Mouse (Mus musculus): ENCODE measurements around the gene Egfem1.

Egfem1 gene

GRCm38 (mm10) chr3:29081952-29082295 is at the start of gene Egfem1:
Gene Egfem1, plus strand, starts transcription at chr3:29082023.
- no peak for DNase-seq (ENCODE audit: low read depth, low spot score)

DNA sequence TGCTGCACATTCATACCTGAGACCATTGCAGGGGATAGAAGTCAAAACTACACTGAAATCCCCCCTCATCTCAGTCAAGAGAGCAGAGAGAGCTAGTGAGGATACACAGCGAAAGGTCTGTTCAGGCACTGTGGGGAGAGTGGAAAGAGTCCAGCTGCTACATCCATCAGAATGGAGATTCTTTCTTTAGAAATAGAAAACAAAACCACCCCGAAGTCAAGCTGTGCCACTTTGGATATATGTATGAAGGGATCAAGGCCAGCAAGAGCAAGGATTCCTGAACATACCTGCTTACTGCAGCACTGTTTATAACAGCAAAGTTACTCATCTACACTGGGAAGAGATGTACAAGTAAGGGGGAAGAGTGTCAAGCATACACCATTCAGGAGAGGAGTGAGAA is 48.7 kb upstream of the Egfem1 start:
- no peak for DNase-seq (ENCODE audit: low read depth, low spot score)

- no peak for DNase-seq (ENCODE audit: low read depth, low spot score)
Observed at GRCm38 (mm10) chr3:29036146-29036545, 45.7 kb upstream of the Egfem1 start.

GRCm38 (mm10) chr3:29036620-29037019 is 45.2 kb upstream of the Egfem1 start:
- no peak for DNase-seq (ENCODE audit: low read depth, low spot score)

- no peak for DNase-seq (ENCODE audit: low read depth, low spot score)
Observed at GRCm38 (mm10) chr3:29040064-29040463, 41.8 kb upstream of the Egfem1 start.

GRCm38 (mm10) chr3:29046281-29046680 is 35.5 kb upstream of the Egfem1 start:
- DNase-seq (ENCODE audit: low read depth, low spot score) = no peak

GRCm38 (mm10) chr3:29047273-29047932 is 34.4 kb upstream of the Egfem1 start:
- DNase-seq (ENCODE audit: low read depth, low spot score) = no peak

DNA sequence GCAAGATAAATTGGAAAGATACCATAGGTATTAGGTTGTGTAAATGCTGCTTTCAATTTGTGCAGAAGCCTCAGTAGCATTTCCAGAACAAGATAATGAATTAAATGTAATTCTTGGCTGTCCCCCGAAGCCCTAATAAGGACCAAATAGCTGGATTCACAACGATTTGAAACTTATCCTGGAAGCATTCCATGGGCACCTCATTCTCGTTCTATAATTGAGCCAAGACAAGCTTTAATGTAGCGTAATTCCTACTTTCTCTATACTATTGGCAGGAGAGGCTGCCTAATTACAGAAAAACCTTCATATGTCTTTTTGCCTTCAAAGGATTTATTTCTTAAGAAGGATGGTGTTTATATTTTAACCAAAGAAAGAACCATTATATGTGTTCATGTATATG is 18.7 kb upstream of the Egfem1 start:
- DNase-seq (ENCODE audit: low read depth, low spot score) = no peak

GRCm38 (mm10) chr3:29068428-29069098 is 13.3 kb upstream of the Egfem1 start:
- DNase-seq (ENCODE audit: low read depth, low spot score) = no peak

DNA sequence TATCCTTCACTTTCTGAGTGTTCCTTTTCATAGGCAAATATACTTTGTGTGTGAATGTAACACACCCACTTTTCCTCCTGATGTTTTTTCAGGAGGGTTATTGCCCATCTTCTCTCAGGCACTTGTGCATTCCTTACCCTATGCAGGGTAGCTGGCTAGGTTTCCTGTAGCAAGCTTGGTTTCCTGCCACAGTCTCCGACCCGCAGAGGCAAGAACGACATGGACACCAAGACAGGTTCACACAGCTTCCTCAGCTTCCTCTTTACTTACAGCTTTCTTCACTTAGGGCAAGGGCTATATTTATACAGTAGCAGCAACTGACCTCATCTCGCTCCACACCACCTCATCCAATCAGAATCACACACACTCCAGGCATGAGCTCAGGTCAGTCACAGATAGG is 10.5 kb upstream of the Egfem1 start:
- no peak for DNase-seq (ENCODE audit: low read depth, low spot score)

- no peak for DNase-seq (ENCODE audit: low read depth, low spot score)
Observed at GRCm38 (mm10) chr3:29081517-29081916, 306 bp upstream of the Egfem1 start.

DNA sequence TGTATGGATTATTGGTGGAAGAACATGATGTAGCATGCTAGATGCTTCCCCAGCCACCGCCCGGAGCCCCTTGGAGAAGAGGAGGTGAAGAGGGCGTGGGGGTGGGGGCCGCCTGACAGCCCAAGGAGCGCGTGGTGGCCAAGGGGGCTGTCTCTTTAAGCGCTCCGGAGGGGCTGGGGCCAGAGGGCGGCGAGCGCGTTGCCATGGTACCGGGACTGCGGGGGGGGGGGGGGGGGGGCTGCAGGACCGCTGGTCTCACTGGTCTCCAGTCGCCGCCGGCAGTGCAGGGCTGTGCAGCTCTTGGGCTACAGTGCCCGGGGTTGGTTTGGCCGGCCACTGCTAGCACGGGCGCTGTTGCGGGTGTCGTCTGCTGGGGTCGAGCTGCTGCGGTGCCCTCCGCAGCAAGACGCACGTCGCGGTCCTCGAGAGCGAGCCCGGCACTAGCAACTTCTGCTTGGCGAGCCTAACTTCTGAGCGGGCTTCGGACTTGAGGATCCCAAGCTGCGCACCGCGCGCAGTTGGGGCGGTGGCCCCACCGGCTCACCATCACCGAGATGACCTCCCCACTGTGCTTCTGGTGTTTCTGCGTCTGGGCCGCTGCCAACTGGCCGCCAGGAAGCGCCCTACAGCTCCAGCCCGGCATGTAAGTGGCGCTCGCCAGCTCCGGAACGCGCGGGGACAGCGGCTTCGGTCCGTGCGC is 623 bp downstream of the Egfem1 start:
- no peak for DNase-seq (ENCODE audit: low read depth, low spot score)

DNA sequence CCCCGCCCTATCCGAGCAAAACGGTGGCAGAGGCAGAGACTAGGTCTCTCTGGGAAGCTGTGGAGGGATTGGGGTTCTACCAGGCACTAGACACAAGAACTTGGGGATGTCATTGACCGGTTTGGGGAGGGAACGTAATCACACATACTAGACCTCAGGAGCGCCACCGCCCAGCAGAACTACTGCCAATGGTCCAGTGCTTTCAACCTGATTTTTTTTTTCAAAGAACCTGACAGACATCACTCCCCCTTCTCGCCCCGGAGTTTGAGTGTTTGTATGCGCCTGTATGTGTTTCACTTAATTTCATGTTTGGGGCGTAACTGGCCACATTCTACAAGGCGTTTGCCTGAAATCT is 1.1 kb downstream of the Egfem1 start:
- DNase-seq (ENCODE audit: low read depth, low spot score) = no peak

- no peak for DNase-seq (ENCODE audit: low read depth, low spot score)
Observed at GRCm38 (mm10) chr3:29098467-29098866, 16.6 kb downstream of the Egfem1 start.

- DNase-seq (ENCODE audit: low read depth, low spot score) = no peak
Observed at GRCm38 (mm10) chr3:29106016-29106723, 24.3 kb downstream of the Egfem1 start.

- no peak for DNase-seq (ENCODE audit: low read depth, low spot score)
Observed at GRCm38 (mm10) chr3:29107134-29107533, 25.3 kb downstream of the Egfem1 start.

- DNase-seq (ENCODE audit: low read depth, low spot score) = no peak
Observed at GRCm38 (mm10) chr3:29110321-29110720, 28.5 kb downstream of the Egfem1 start.

- DNase-seq (ENCODE audit: low read depth, low spot score) = no peak
Observed at GRCm38 (mm10) chr3:29114517-29114916, 32.7 kb downstream of the Egfem1 start.

DNA sequence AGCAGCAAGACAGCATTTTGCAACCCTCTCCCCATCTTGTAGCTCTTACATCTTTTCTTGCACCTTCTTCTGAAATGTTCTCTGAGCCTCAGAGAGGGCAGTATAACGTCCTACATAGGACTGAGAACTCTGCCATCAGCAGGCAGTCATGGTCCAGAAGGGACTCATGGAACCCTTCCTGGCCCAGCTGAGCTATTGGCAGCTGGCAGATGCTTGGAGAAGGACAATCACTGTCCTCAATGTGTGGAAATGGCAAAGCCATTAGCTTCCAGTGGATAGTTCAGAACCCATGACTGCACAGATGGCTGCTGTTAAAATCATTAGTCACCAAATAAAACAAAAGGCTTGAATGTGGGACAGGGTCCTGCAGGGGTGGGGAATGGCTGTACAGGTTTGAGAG is 35.6 kb downstream of the Egfem1 start:
- no peak for DNase-seq (ENCODE audit: low read depth, low spot score)

DNA sequence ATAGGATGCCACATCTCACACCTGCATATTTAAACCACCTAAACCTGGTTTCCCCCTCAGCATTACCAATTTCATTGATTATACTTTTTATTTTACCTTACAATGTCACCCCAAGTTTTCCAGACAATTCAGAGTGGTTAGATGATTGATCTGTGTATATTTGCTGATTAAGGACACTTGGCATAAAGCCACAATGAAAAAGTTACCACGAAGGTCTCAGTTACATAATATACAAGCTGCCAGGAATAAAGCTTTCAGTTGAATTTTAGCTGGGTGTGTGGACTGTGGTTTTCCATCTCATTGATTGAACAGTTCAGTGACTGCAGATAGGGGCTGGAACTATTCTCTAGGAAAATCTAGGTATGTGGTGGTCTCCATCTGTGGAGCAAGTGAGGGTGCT is 40.7 kb downstream of the Egfem1 start:
- DNase-seq (ENCODE audit: low read depth, low spot score) = no peak

DNA sequence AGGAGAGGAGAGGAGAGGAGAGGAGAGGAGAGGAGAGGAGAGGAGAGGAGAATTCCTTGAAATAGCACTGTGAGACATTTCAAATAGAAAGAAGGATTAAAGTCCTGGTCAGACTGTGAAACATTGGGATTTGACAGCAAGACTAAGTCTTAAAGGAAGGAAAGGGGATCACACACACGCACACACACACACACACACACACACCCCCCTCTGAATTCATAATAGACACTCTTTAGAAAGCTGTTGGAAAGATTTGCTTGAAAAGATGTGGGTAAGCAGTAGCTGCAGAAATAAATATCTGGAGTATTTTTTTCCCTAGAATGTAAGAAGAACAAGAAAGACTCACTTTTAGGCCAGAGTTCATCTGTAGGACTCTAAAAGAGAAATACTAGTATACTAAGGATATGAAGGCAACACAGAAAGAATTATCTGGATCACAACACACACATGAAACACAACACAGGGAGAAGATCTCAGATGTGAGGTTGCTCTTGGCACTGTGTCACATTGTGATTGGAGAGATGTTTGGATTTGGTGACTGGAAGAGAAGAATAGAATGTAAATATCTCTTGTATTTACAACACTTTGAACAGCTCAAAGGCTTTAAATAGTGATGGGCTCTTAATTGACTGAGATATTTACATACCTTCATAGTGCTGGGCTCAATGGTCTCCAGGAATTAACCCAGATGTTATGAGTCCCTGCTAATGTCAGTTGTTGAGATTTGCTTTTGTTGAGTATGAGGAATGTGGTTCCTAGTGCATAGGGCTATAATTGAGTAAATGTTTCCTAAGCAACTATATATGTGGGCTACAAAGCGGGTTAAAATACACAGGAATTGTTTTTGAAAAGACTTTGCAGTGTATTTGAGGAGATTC is 50.5 kb downstream of the Egfem1 start:
- no peak for DNase-seq (ENCODE audit: low read depth, low spot score)
